Mouse (Mus musculus) thymus, postnatal 25 days (tissue): ENCODE data around the gene Adgrg6.

Source experiments
- DNase-seq: peaks from one replicate; pipeline ENCODE4 v3.0.0; 2022

Adgrg6 gene

GRCm38 (mm10) chr10:14363226-14363625 is 182.2 kb downstream of the Adgrg6 start:
- no peak for DNase-seq

- no peak for DNase-seq
Observed at GRCm38 (mm10) chr10:14358271-14358670, 187.2 kb downstream of the Adgrg6 start.
